Mouse (Mus musculus): ENCODE results near the gene AC170998.1. TPM values are rescaled to one million over a fixed set of nuclear protein-coding genes. Genes with fewer than 3 reads are reported as not detected.
"Not testable (repeated sequence)": the region's sequence is repeated elsewhere in the genome, so short reads cannot be mapped to it uniquely, and the experiment has no call there.

Gene AC170998.1
- polyA plus RNA-seq, 1 experiment from 2014 or later: 2.3 TPM

GRCm38 (mm10) chr17:28708989-28709388, 16.9 kb upstream of the AC170998.1 start:
- Histone ChIP-seq H3K4me3 (no peak overlapping the region), H3K9me3 (no peaks in the 10 kb centered on the region), H3K4me2 (replicated peaks) (no peak overlapping the region), H3K36me3 (peaks cover 4% of the 10 kb centered on the region), H3K27me3 (no peaks in the 10 kb centered on the region), H3K9ac (replicated peaks) (no peak overlapping the region), H3K27ac (replicated peaks) (no peak overlapping the region), H3K4me1 (0 out of 2 replicates have a peak, but pooled peaks cover 3% of the 10 kb centered on the region)
- ATAC-seq (replicated peaks): no peak
- 45% methylated on average over 2 of the region's 2 CpGs for WGBS

GRCm38 (mm10) chr17:28709552-28710290, 16.2 kb upstream of the AC170998.1 start:
- Histone ChIP-seq H3K9ac (replicated peaks) (no peak overlapping the region), H3K9me3 (no peaks in the 10 kb centered on the region), H3K4me1 (0 out of 2 replicates have a peak, but pooled peaks cover 3% of the 10 kb centered on the region), H3K4me2 (replicated peaks) (no peak overlapping the region), H3K4me3 (no peak overlapping the region), H3K36me3 (peaks cover 9% of the 10 kb centered on the region), H3K27ac (replicated peaks) (no peak overlapping the region), H3K27me3 (no peaks in the 10 kb centered on the region)
- WGBS: 91% methylated on average over 8 of the region's 8 CpGs
- no peak for ATAC-seq (replicated peaks)

DNA sequence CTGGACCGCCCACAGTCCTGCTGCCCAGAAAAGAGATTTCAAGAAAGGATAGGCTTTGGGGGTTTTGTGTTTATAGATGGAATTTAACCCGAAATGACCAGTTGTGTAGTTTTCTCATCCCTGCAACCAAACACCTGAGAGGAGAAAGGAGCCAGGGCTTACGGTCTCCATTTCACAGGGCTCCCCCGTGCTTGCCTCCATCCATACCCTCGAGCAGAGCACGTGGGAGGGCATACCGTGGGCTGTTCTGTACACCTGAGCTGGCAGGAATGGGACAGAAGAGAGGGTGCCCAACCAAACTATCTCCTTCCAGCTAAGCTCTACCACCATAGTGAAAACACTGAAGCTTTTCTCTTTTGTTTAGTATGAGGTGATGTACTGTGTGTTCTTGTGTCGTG, 15.6 kb upstream of the AC170998.1 start:
- Histone ChIP-seq H3K27ac (replicated peaks) (no peak overlapping the region), H3K4me1 (0 out of 2 replicates have a peak, but pooled peaks cover 3% of the 10 kb centered on the region), H3K9ac (replicated peaks) (no peak overlapping the region), H3K36me3 (peaks cover 11% of the 10 kb centered on the region), H3K27me3 (no peaks in the 10 kb centered on the region), H3K4me2 (replicated peaks) (no peak overlapping the region), H3K9me3 (no peaks in the 10 kb centered on the region), H3K4me3 (no peak overlapping the region)
- ATAC-seq (replicated peaks): no peak
- WGBS: 93% methylated on average over 8 of the region's 8 CpGs

DNA sequence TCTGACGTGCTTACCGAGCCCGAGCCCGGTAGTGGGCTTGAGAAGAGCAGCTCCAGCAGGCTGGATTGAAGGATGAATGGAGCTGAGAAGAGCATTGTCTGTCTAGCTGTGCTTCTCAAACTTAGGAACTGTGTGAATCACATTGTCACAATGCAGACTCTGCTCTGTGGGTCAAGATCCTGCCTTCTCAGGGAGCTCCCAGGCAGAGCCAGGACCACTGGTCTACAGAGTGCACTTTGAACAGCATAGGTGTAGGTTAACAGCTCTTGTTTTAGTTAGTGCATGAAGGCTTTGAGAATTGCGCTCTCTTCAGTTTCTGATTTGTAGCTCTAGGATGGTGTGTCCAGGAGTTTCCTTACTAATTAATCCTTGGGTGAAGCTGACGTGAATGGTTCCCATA, 14.6 kb upstream of the AC170998.1 start:
- Histone ChIP-seq H3K27ac (replicated peaks) (no peak overlapping the region), H3K36me3 (peaks cover 16% of the 10 kb centered on the region), H3K4me1 (0 out of 2 replicates have a peak, but pooled peaks cover 3% of the 10 kb centered on the region), H3K27me3 (no peaks in the 10 kb centered on the region), H3K4me2 (replicated peaks) (no peak overlapping the region), H3K9me3 (no peaks in the 10 kb centered on the region), H3K9ac (replicated peaks) (no peak overlapping the region), H3K4me3 (no peak overlapping the region)
- 89% methylated on average over 6 of the region's 6 CpGs for WGBS
- ATAC-seq (replicated peaks): no peak

DNA sequence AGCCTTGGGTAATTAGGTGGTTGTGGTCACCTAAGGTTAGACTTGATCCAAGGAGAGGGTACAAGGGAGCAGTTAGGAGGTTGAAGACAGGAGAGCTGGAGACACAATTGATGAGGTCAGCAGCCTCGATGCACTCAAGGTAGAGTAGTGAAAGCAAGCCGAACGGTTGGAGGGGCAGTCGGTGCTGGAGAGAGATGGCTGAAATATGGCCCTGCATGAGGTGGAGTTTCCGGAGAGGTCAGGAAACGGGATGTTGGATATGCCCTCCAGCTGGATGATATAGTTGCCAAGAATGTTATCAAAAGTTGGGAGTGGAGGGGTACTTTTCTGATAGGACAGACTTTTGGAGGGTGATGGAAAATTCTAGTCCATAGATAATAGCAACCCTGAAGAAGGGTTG, 13.6 kb upstream of the AC170998.1 start:
- no peaks in the 10 kb centered on the region for H3K27me3 ChIP-seq
- WGBS: 95% methylated on average over 6 of the region's 6 CpGs
- H3K4me1 ChIP-seq: 0 out of 2 replicates have a peak, but pooled peaks cover 3% of the 10 kb centered on the region
- ATAC-seq (replicated peaks): no peak
- no peak overlapping the region for H3K4me3 ChIP-seq
- H3K9me3 ChIP-seq: no peaks in the 10 kb centered on the region
- H3K27ac ChIP-seq (replicated peaks): no peak overlapping the region
- H3K9ac ChIP-seq (replicated peaks): no peak overlapping the region
- H3K36me3 ChIP-seq: peaks cover 16% of the 10 kb centered on the region
- no peak overlapping the region for H3K4me2 ChIP-seq (replicated peaks)

GRCm38 (mm10) chr17:28714006-28714405, 11.9 kb upstream of the AC170998.1 start:
- no peak overlapping the region for H3K4me3 ChIP-seq
- H3K27me3 ChIP-seq: no peaks in the 10 kb centered on the region
- 96% methylated on average over 3 of the region's 3 CpGs for WGBS
- no peaks in the 10 kb centered on the region for H3K9me3 ChIP-seq
- H3K27ac ChIP-seq (replicated peaks): no peak overlapping the region
- peaks cover 22% of the 10 kb centered on the region for H3K36me3 ChIP-seq
- H3K9ac ChIP-seq (replicated peaks): no peak overlapping the region
- H3K4me2 ChIP-seq (replicated peaks): no peak overlapping the region
- no peak for ATAC-seq (replicated peaks)
- H3K4me1 ChIP-seq: 0 out of 2 replicates have a peak, but pooled peaks cover 1% of the 10 kb centered on the region

DNA sequence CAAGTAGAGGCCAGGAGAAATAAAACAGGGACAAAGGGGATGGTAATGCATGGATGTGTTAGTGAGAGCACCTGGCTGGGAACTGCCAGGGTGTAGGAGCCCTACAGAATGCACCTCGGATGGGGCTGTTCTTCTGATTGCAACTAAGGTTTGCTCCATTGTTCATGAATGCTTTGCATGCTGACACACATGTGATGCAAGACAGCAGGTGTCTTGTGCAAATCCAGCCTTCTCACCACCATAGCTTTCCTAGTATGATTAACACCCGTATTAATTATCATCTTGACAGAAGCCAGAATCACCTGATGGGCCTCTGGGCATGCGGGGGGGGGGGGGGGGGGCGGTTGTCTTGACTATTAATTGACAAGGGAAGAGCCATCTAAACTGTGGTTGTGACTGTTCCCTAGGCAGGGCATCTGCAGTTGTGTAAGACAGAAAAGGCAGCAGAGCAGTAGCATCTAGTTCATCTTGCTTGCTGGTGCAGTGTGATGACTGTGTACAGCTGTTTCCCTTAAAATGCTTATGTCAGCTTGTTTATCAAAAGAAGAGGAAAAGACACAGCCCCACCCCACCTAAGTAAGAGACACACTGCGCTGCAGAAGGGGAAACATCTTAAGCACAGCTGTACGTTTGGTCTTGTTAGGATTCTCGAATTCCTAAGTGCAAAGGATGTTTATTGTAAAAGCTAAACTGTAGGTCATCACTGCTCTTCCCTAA, 9.9 kb upstream of the AC170998.1 start:
- H3K27me3 ChIP-seq: no peaks in the 10 kb centered on the region
- H3K4me2 ChIP-seq (replicated peaks): no peak overlapping the region
- ATAC-seq (replicated peaks): 0 out of 2 replicates have a peak, but pooled peaks have one; percentile 19
- H3K27ac ChIP-seq (replicated peaks): 0 out of 2 replicates have a peak overlapping the region, but pooled peaks have one; percentile 15
- H3K4me3 ChIP-seq: no peak overlapping the region
- whole genome bisulfite sequencing: 70% methylated on average over 7 of the region's 7 CpGs
- H3K4me1 ChIP-seq: no peaks in the 10 kb centered on the region
- H3K9ac ChIP-seq (replicated peaks): no peak overlapping the region
- no peaks in the 10 kb centered on the region for H3K9me3 ChIP-seq
- H3K36me3 ChIP-seq: peaks cover 22% of the 10 kb centered on the region

- Histone ChIP-seq H3K27me3 (no peaks in the 10 kb centered on the region), H3K27ac (replicated peaks) (no peak overlapping the region), H3K4me2 (replicated peaks) (no peak overlapping the region), H3K4me3 (no peak overlapping the region), H3K9ac (replicated peaks) (no peak overlapping the region), H3K4me1 (no peaks in the 10 kb centered on the region), H3K9me3 (no peaks in the 10 kb centered on the region), H3K36me3 (peaks cover 27% of the 10 kb centered on the region)
- WGBS: 69% methylated on average over 3 of the region's 3 CpGs
- no peak for ATAC-seq (replicated peaks)
Measured at GRCm38 (mm10) chr17:28717535-28717934, 8.3 kb upstream of the AC170998.1 start.

DNA sequence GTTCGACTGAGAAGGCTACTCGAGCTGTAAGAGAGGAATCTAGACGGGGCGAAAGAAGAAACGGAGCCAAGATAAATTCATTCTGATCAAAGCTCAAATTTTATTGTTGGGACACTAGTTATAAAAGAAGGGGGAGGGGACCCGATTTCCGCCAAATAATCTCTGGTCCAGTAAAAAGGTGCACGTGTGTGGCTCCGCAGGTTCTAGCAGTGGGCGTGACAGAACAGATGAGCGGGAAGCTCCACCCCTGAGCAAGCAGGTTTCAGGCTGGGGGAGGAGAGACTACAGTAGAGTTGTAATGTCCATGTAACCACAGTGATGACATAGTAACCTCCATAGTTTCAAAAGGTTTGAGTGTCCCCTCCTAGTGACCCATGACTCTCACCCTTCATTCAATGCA, 1.6 kb downstream of the AC170998.1 start:
- H3K9ac ChIP-seq (replicated peaks); H3K4me1 ChIP-seq; H3K4me2 ChIP-seq (replicated peaks); H3K9me3 ChIP-seq; H3K27me3 ChIP-seq; H3K4me3 ChIP-seq; H3K27ac ChIP-seq (replicated peaks); ATAC-seq (replicated peaks): not testable (repeated sequence)
- 92% methylated on average over 11 of the region's 11 CpGs for WGBS
- peaks cover 55% of the 10 kb centered on the region for H3K36me3 ChIP-seq

GRCm38 (mm10) chr17:28735317-28736105, 9.6 kb downstream of the AC170998.1 start:
- H3K36me3 ChIP-seq: peaks cover 33% of the 10 kb centered on the region
- no peak overlapping the region for H3K27ac ChIP-seq (replicated peaks)
- no peak overlapping the region for H3K4me3 ChIP-seq
- WGBS: 95% methylated on average over 6 of the region's 6 CpGs
- no peaks in the 10 kb centered on the region for H3K27me3 ChIP-seq
- H3K9me3 ChIP-seq: no peaks in the 10 kb centered on the region
- no peak overlapping the region for H3K4me2 ChIP-seq (replicated peaks)
- no peak overlapping the region for H3K9ac ChIP-seq (replicated peaks)
- no peaks in the 10 kb centered on the region for H3K4me1 ChIP-seq
- no peak for ATAC-seq (replicated peaks)

DNA sequence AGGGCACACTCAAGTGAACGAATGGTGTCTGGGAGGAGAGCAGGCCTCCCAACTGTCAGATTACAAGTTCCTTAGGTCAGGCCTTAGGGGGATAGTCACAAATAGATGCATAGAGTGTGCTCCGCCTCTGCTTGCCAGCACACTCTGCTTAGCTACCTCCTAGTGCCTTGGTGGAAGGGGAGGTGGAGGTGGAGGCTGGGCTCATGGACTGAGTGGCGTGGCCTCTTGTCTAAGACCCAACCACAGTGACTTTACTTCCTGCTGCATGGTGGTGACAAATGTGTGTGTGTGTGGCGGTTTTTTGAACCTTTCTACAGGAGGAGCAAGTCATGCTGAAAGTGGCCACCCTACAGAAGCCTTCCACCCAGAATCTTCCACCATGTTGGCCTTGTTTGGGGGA, 10.6 kb downstream of the AC170998.1 start:
- no peaks in the 10 kb centered on the region for H3K4me1 ChIP-seq
- no peak overlapping the region for H3K27ac ChIP-seq (replicated peaks)
- no peak for ATAC-seq (replicated peaks)
- H3K27me3 ChIP-seq: no peaks in the 10 kb centered on the region
- H3K36me3 ChIP-seq: peaks cover 27% of the 10 kb centered on the region
- H3K9me3 ChIP-seq: no peaks in the 10 kb centered on the region
- H3K4me2 ChIP-seq (replicated peaks): no peak overlapping the region
- H3K9ac ChIP-seq (replicated peaks): no peak overlapping the region
- 87% methylated on average over 4 of the region's 4 CpGs for WGBS
- H3K4me3 ChIP-seq: no peak overlapping the region

DNA sequence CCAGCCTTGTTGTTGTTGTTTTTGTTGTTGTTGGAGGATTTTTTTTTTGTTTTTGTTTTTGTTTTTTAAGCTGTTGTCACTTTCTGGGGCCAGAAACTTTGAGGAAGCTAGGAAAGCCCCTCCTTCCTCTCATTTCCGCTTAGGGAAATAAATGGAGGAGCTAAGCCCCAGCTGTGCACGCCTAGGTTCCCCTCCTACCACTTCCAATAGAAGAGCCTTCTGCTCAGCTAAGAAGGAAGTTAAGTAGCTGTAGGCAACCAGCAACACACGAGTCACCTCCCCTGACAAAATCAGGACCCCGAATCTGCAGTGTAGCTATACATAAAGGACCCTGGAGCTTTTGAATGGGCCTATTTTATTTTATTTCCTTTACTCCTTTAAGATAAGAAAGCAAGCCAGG, 12.1 kb downstream of the AC170998.1 start:
- H3K36me3 ChIP-seq: peaks cover 22% of the 10 kb centered on the region
- H3K9ac ChIP-seq (replicated peaks): no peak overlapping the region
- H3K27ac ChIP-seq (replicated peaks): no peak overlapping the region
- 81% methylated on average over 4 of the region's 4 CpGs for WGBS
- H3K4me1 ChIP-seq: no peaks in the 10 kb centered on the region
- H3K4me2 ChIP-seq (replicated peaks): no peak overlapping the region
- no peak for ATAC-seq (replicated peaks)
- H3K4me3 ChIP-seq: no peak overlapping the region
- H3K27me3 ChIP-seq: no peaks in the 10 kb centered on the region
- H3K9me3 ChIP-seq: no peaks in the 10 kb centered on the region

All from forebrain, embryonic 15.5 days (tissue).